Mouse (Mus musculus) gastrocnemius, adult 2 months (tissue): ENCODE results near the gene Fbxo28. TPM values are rescaled to one million over a fixed set of nuclear protein-coding genes. Genes with fewer than 3 reads are reported as not detected.

Experiments
- DNase-seq: peaks from one replicate; pipeline ENCODE4 v3.0.0; 2022
- H3K27ac ChIP-seq: fragments of 200-600 bp; 2 replicates; pipeline ENCODE4 v1.8.1; 2022; ENCODE audit warnings: mild to moderate bottlenecking
- H3K4me3 ChIP-seq: fragments of 200-600 bp; 2 replicates; pipeline ENCODE4 v1.8.1; 2022; ENCODE audit warnings: mild to moderate bottlenecking, moderate library complexity
- CTCF ChIP-seq: fragments of 200-600 bp; IDR thresholded peaks from 2 replicates; pipeline ENCODE4 v1.8.1; 2022; ENCODE audit warnings: antibody characterized with exemption, mild to moderate bottlenecking, moderate library complexity
- intact Hi-C: fragments of 180-260 bp; cut with DNase I; formaldehyde crosslinking; loops from one replicate; pipeline ENCODE4 v1.15.1; 2025
- long read RNA-seq, 2 experiments: library from polyadenylated mRNA; stranded (forward); transcript quantifications; one replicate each; pipeline ENCODE4 v2.0.0; 2021
- total RNA-seq, 2 experiments: library from RNA; stranded (reverse); gene quantifications; 2 replicates each; pipeline ENCODE4 v1.2.3; 2021

Gene Fbxo28
- 10 to 100 TPM; 21.5 to 23.1 TPM for total RNA-seq
- long read RNA-seq, experiment 1, full-length matches to known transcripts = 19 of 23 reads
- long read RNA-seq, experiment 1, partial matches to known transcripts = 0 of 23 reads
- long read RNA-seq, experiment 1, other reads (novel, unspliced or antisense) = 4 of 23 reads
- long read RNA-seq, experiment 2, full-length matches to known transcripts = 9 of 10 reads
- long read RNA-seq, experiment 2, partial matches to known transcripts = 0 of 10 reads
- long read RNA-seq, experiment 2, other reads (novel, unspliced or antisense) = 1 of 10 reads

- peak; percentile 92 for DNase-seq
- H3K27ac ChIP-seq = peak within 1 kb of the TSS; percentile 96
- intact Hi-C loops = loop anchor here (10.0 kb wide), 1 partner anchor 56 kb away; the partner anchor contains the start of gene Degs1
- H3K4me3 ChIP-seq = peak within 1 kb of the TSS; percentile 100
- TF ChIP-seq CTCF = no peak
Measured at GRCm38 (mm10) chr1:182340821-182341781, at the start of gene Fbxo28. Fbxo28 (minus strand) TSS chr1:182341629.

GRCm38 (mm10) chr1:182388729-182389128 is 47.3 kb upstream of the Fbxo28 start:
- Histone ChIP-seq H3K4me3 (no peak overlapping the region), H3K27ac (no peak overlapping the region)
- TF ChIP-seq CTCF = no peak
- no peak for DNase-seq
- intact Hi-C loops = no loop called here

GRCm38 (mm10) chr1:182386449-182386848 is 45.0 kb upstream of the Fbxo28 start:
- DNase-seq = peak; percentile 61
- no peak for TF ChIP-seq CTCF
- intact Hi-C loops = no loop called here
- Histone ChIP-seq H3K27ac (peak overlapping the region; percentile 76), H3K4me3 (peak overlapping the region; percentile 62)

- intact Hi-C loops = no loop called here
- Histone ChIP-seq H3K27ac (peak overlapping the region; percentile 87), H3K4me3 (peak overlapping the region; percentile 27)
- DNase-seq = peak; percentile 74
- no peak for TF ChIP-seq CTCF
Measured at GRCm38 (mm10) chr1:182383096-182383495, 41.7 kb upstream of the Fbxo28 start.

GRCm38 (mm10) chr1:182381327-182381726 is 39.9 kb upstream of the Fbxo28 start:
- intact Hi-C loops = no loop called here
- no peak overlapping the region for H3K4me3 ChIP-seq
- TF ChIP-seq CTCF = no peak; the same call in 1 of the 2 replicates
- H3K27ac ChIP-seq = no peak overlapping the region
- no peak for DNase-seq

GRCm38 (mm10) chr1:182380683-182381082 is 39.3 kb upstream of the Fbxo28 start:
- intact Hi-C loops = no loop called here
- Histone ChIP-seq H3K4me3 (no peak overlapping the region), H3K27ac (no peak overlapping the region)
- no peak for TF ChIP-seq CTCF
- DNase-seq = no peak

- intact Hi-C loops = loop anchor here (10.0 kb wide), 1 partner anchor 96 kb away; no protein-coding TSS in a partner anchor
- no peak for DNase-seq
- H3K4me3 ChIP-seq = no peak overlapping the region
- no peak for TF ChIP-seq CTCF
- no peak overlapping the region for H3K27ac ChIP-seq
Measured at GRCm38 (mm10) chr1:182378876-182379275, 37.4 kb upstream of the Fbxo28 start.

- TF ChIP-seq CTCF = no peak
- Histone ChIP-seq H3K27ac (no peak overlapping the region), H3K4me3 (no peak overlapping the region)
- intact Hi-C loops = loop anchor here (10.0 kb wide), 1 partner anchor 96 kb away; no protein-coding TSS in a partner anchor
- DNase-seq = no peak
Measured at GRCm38 (mm10) chr1:182378205-182378835, 36.9 kb upstream of the Fbxo28 start.

GRCm38 (mm10) chr1:182377519-182377918 is 36.1 kb upstream of the Fbxo28 start:
- H3K4me3 ChIP-seq = no peak overlapping the region
- no peak for TF ChIP-seq CTCF
- DNase-seq = no peak
- no peak overlapping the region for H3K27ac ChIP-seq
- intact Hi-C loops = loop anchor here (10.0 kb wide), 1 partner anchor 97 kb away; no protein-coding TSS in a partner anchor

- intact Hi-C loops = loop anchor here (1.0 to 10.0 kb wide), 2 partner anchors 98 to 163 kb away; no protein-coding TSS in a partner anchor
- no peak for TF ChIP-seq CTCF
- Histone ChIP-seq H3K4me3 (no peak overlapping the region), H3K27ac (no peak overlapping the region)
- no peak for DNase-seq
Measured at GRCm38 (mm10) chr1:182376826-182377225, 35.4 kb upstream of the Fbxo28 start.

- DNase-seq = no peak
- intact Hi-C loops = loop anchor here (1.0 to 10.0 kb wide), 2 partner anchors 99 to 164 kb away; no protein-coding TSS in a partner anchor
- H3K27ac ChIP-seq = no peak overlapping the region
- TF ChIP-seq CTCF = peak; percentile 78
- H3K4me3 ChIP-seq = no peak overlapping the region
Measured at GRCm38 (mm10) chr1:182376221-182376620, 34.8 kb upstream of the Fbxo28 start.

- no peak overlapping the region for H3K27ac ChIP-seq
- TF ChIP-seq CTCF = no peak
- DNase-seq = no peak
- intact Hi-C loops = loop anchor here (10.0 kb wide), 1 partner anchor 103 kb away; no protein-coding TSS in a partner anchor
- no peak overlapping the region for H3K4me3 ChIP-seq
Measured at GRCm38 (mm10) chr1:182371891-182372290, 30.5 kb upstream of the Fbxo28 start.
